Mouse (Mus musculus): ENCODE measurements around the gene Pheta2. TPM values are rescaled to one million over a fixed set of nuclear protein-coding genes. Genes with fewer than 3 reads are reported as not detected.

Pheta2 gene
- polyA plus RNA-seq, 1 experiment = 22.5 TPM

- Histone ChIP-seq H3K27ac (ENCODE audit: control insufficient read depth, insufficient read depth, low read depth, low read length, poor library complexity) (no peak overlapping the region), H3K4me3 (replicated peaks; ENCODE audit: control insufficient read depth, low read depth, low read length) (no peak overlapping the region), H3K4me1 (ENCODE audit: control insufficient read depth, insufficient read depth, low read length) (no peaks in the 10 kb centered on the region; the same call in 1 of the 2 replicates)
- no peak for TF ChIP-seq POLR2A (IDR thresholded peaks at IDR 0.05; ENCODE audit: borderline replicate concordance, control insufficient read depth, low read depth, low read length)
- no peak for TF ChIP-seq CTCF (IDR thresholded peaks at IDR 0.05; ENCODE audit: control insufficient read depth, insufficient read depth, low read length)
- WGBS = 68% methylated on average over 1 of the region's 1 CpGs
These were observed 30.1 kb downstream of the Pheta2 start for GRCm38 (mm10) chr15:82368851-82369250.

DNA sequence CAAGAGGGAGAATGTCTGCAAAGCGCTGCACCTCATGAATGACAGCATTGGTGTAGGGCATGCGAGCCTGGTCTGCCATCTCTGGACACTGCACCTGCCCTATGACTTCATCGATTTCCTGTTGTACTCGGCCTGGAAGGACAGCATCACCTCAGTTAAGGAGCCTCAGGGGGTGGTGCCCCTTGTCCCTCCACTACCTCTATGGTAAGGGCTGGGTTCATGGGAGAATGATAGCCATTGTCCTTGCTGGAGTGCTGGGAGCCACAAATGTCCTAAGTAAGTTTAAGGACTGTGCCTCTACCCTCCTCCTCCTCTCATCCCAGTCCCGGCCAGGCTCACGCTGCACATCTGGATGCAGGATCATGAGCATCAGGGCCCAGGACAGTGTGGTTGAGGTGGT lies 33.7 kb downstream of the Pheta2 start:
- Histone ChIP-seq H3K4me3 (replicated peaks; ENCODE audit: control insufficient read depth, low read depth, low read length) (no peak overlapping the region), H3K27ac (ENCODE audit: control insufficient read depth, insufficient read depth, low read depth, low read length, poor library complexity) (no peak overlapping the region), H3K4me1 (ENCODE audit: control insufficient read depth, insufficient read depth, low read length) (no peaks in the 10 kb centered on the region; the same call in 1 of the 2 replicates)
- 82% methylated on average over 6 of the region's 6 CpGs for WGBS
- TF ChIP-seq CTCF (IDR thresholded peaks at IDR 0.05; ENCODE audit: control insufficient read depth, insufficient read depth, low read length) (no peak), POLR2A (IDR thresholded peaks at IDR 0.05; ENCODE audit: borderline replicate concordance, control insufficient read depth, low read depth, low read length) (no peak)

DNA sequence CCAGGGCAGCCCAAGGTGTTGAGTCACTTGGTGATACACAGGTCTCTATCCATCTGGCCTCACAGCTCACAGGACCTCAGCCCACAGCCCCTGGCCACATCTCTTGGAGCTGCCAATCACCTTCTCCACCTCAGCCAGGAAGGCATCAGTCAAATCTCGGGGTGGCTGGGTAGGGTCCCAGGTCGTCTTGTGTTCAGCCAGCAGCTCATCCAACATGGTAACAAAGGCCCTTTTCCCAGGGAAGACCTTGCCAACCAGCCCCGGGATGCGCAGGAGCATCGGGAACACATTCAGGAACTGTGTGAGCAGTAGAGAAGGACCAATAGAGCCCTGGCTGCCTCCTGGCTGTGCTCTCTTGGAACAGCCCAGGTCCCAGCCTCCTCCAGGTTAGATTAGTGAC lies 34.2 kb downstream of the Pheta2 start:
- TF ChIP-seq POLR2A (IDR thresholded peaks at IDR 0.05; ENCODE audit: borderline replicate concordance, control insufficient read depth, low read depth, low read length) (no peak), CTCF (IDR thresholded peaks at IDR 0.05; ENCODE audit: control insufficient read depth, insufficient read depth, low read length) (no peak)
- WGBS = 73% methylated on average over 5 of the region's 5 CpGs
- H3K4me3 ChIP-seq (replicated peaks; ENCODE audit: control insufficient read depth, low read depth, low read length) = no peak overlapping the region

DNA sequence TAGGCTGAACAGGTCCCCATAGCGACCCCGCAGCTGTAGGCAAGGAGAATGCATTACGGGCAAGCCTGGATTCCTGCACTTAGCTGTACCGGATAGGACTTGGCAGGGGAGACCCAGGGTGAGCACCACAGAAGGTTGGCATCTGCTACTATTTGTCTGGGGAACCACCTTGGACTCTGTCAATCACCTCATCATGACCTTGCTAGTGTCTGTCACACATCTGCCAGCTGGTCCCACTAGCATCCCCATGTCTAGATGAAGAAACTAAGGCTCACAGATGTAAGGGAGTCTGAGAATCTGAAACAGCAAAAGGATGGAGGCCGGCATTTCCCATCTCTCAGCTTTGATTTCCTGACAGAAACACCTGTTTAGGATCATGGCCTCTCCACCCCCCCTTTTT lies 35.7 kb downstream of the Pheta2 start:
- 90% methylated on average over 5 of the region's 5 CpGs for WGBS
- Histone ChIP-seq H3K27ac (ENCODE audit: control insufficient read depth, insufficient read depth, low read depth, low read length, poor library complexity) (no peak overlapping the region), H3K4me3 (replicated peaks; ENCODE audit: control insufficient read depth, low read depth, low read length) (no peak overlapping the region), H3K4me1 (ENCODE audit: control insufficient read depth, insufficient read depth, low read length) (no peaks in the 10 kb centered on the region; the same call in 1 of the 2 replicates)
- no peak for TF ChIP-seq POLR2A (IDR thresholded peaks at IDR 0.05; ENCODE audit: borderline replicate concordance, control insufficient read depth, low read depth, low read length)
- TF ChIP-seq CTCF (IDR thresholded peaks at IDR 0.05; ENCODE audit: control insufficient read depth, insufficient read depth, low read length) = no peak

More for the DNA sequence above, 34.2 kb downstream of the Pheta2 start:
- no peak overlapping the region for H3K27ac ChIP-seq (ENCODE audit: control insufficient read depth, insufficient read depth, low read depth, low read length, poor library complexity)
- no peaks in the 10 kb centered on the region; the same call in 1 of the 2 replicates for H3K4me1 ChIP-seq (ENCODE audit: control insufficient read depth, insufficient read depth, low read length)

GRCm38 (mm10) chr15:82375855-82376254 lies 37.1 kb downstream of the Pheta2 start:
- TF ChIP-seq CTCF (IDR thresholded peaks at IDR 0.05; ENCODE audit: control insufficient read depth, insufficient read depth, low read length) (no peak), POLR2A (IDR thresholded peaks at IDR 0.05; ENCODE audit: borderline replicate concordance, control insufficient read depth, low read depth, low read length) (no peak)
- 87% methylated on average over 9 of the region's 9 CpGs for whole genome bisulfite sequencing
- H3K27ac ChIP-seq (ENCODE audit: control insufficient read depth, insufficient read depth, low read depth, low read length, poor library complexity) = no peak overlapping the region
- no peak overlapping the region for H3K4me3 ChIP-seq (replicated peaks; ENCODE audit: control insufficient read depth, low read depth, low read length)
- no peaks in the 10 kb centered on the region; the same call in 1 of the 2 replicates for H3K4me1 ChIP-seq (ENCODE audit: control insufficient read depth, insufficient read depth, low read length)

- Histone ChIP-seq H3K27ac (ENCODE audit: control insufficient read depth, insufficient read depth, low read depth, low read length, poor library complexity) (no peak overlapping the region), H3K4me1 (ENCODE audit: control insufficient read depth, insufficient read depth, low read length) (no peaks in the 10 kb centered on the region; the same call in 1 of the 2 replicates), H3K4me3 (replicated peaks; ENCODE audit: control insufficient read depth, low read depth, low read length) (no peak overlapping the region)
- TF ChIP-seq POLR2A (IDR thresholded peaks at IDR 0.05; ENCODE audit: borderline replicate concordance, control insufficient read depth, low read depth, low read length) (no peak), CTCF (IDR thresholded peaks at IDR 0.05; ENCODE audit: control insufficient read depth, insufficient read depth, low read length) (no peak)
- 79% methylated on average over 17 of the region's 17 CpGs for WGBS
These were observed 37.8 kb downstream of the Pheta2 start for GRCm38 (mm10) chr15:82376393-82377138.

DNA sequence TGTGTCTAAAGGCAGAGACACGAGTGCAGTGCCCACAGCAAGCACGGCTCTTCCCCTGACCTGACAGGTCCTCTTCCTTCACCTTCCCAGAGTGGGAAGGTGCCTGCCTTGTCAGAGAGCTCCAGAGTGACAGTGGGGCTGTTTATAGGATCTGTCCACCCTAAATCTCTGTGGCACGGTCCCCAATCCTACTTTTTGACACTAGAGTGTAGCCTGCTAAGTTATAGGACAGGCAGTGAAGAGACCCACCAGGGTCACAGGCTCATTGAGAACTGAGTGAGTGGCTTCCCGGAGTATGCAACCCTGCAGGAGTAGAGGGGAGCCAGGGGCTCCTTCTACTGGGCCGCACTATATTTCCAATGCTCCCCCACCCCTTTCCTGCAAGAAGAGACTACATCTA lies 39.0 kb downstream of the Pheta2 start:
- Histone ChIP-seq H3K27ac (ENCODE audit: control insufficient read depth, insufficient read depth, low read depth, low read length, poor library complexity) (no peak overlapping the region), H3K4me3 (replicated peaks; ENCODE audit: control insufficient read depth, low read depth, low read length) (no peak overlapping the region), H3K4me1 (ENCODE audit: control insufficient read depth, insufficient read depth, low read length) (no peaks in the 10 kb centered on the region; the same call in 1 of the 2 replicates)
- TF ChIP-seq POLR2A (IDR thresholded peaks at IDR 0.05; ENCODE audit: borderline replicate concordance, control insufficient read depth, low read depth, low read length) = no peak
- TF ChIP-seq CTCF (IDR thresholded peaks at IDR 0.05; ENCODE audit: control insufficient read depth, insufficient read depth, low read length) = no peak
- WGBS = 74% methylated on average over 5 of the region's 5 CpGs

GRCm38 (mm10) chr15:82378261-82379180 lies 39.8 kb downstream of the Pheta2 start:
- TF ChIP-seq CTCF (IDR thresholded peaks at IDR 0.05; ENCODE audit: control insufficient read depth, insufficient read depth, low read length) = no peak
- TF ChIP-seq POLR2A (IDR thresholded peaks at IDR 0.05; ENCODE audit: borderline replicate concordance, control insufficient read depth, low read depth, low read length) = no peak
- 70% methylated on average over 15 of the region's 15 CpGs for WGBS
- Histone ChIP-seq H3K4me3 (replicated peaks; ENCODE audit: control insufficient read depth, low read depth, low read length) (no peak overlapping the region), H3K27ac (ENCODE audit: control insufficient read depth, insufficient read depth, low read depth, low read length, poor library complexity) (no peak overlapping the region), H3K4me1 (ENCODE audit: control insufficient read depth, insufficient read depth, low read length) (no peaks in the 10 kb centered on the region; the same call in 1 of the 2 replicates)

Measured in bone marrow, adult 2 months (tissue).